Mouse (Mus musculus): Measurements from ENCODE around the gene Mgat4e.
A peak's percentile ranks its signal among the peaks of the same experiment; 100 is the strongest.

The Mgat4e gene

DNA sequence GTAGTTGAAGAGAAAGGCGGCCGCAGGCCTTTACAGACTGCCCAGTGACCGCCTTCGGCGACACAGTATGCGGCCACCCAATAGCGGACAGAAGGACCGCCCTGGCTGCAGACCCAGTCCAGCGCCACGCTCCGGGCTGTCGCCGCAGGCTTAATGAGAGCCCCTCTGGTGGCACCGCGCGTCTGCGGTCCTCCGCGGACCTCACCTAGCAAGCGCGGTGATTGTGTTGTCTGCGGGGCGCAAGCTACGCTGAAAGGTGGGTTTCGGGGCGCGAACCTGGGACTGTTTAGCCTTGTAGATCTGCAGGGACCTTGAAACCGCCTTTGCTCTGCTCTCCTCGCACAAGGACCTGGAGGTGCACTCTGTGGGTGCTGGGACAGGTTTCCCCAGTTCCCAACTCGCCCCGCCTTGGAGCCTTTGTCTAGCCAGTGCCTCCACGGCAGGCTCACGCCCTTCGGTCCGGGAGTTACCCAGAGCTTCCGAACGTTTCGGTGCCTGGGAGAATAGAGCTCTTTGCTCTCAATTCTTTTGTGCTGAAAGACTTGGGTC lies 36.1 kb downstream of the Mgat4e start:
- no peak for DNase-seq (ENCODE audit: low spot score in 2 of 2)

DNA sequence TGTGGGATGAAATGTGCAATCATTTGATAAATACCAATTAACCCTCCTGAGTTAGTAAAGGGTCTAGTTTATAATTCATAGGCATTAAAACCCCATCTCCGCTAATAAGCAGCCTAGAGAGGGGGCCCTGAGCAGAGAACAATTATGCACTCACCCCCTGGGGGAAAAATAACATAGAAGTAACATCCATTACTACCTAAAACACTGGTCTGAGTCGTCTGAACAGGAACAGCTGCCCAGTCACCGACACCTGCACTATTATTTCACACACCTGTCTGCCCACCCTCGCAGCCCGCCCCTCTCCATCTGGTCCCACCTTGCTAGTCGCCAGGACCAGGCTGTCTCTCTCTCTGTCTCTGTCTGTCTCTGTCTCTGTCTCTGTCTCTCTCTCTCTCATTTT lies 36.9 kb downstream of the Mgat4e start:
- no peak for DNase-seq (ENCODE audit: low spot score in 2 of 2)

DNA sequence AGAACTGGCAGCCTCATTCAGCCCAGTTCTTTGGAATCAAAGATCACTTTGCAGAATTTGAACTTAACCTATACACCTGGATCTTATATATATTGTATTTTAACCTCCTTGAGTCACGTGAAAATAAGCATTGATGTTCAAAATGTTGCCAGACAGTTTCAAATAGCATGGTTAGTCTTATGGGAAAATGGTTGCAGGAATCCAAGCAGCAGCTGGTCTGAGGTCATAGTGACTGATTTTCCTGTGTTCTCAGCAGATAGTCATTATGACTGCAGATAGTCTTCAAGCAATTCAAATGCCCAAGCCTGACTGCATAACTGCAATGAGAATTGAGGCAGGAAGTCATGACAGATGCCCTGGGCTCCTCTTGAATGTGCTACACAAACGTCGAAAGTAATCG lies 37.3 kb downstream of the Mgat4e start:
- no peak for DNase-seq (ENCODE audit: low spot score in 2 of 2)

DNA sequence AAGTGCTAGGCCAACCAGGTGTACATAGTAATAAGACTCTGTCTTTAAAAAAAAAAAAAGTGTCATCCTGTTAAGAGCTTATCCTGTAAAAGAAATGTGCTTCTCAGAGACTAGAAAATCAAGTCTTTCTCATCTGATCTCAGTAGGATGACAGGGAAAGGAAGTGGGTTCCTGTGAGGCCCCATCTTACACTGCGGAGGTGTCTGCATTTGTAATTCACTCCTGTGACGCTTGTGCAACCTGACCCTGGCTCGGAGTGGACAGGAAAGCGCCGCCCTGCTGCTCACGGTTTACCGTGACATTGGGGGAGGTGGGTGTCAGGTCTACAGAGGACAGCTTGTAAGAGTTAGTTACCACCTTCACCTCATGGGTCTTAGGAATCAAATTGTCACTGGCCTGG lies 39.5 kb downstream of the Mgat4e start:
- no peak for DNase-seq (ENCODE audit: low spot score in 2 of 2)

GRCm38 (mm10) chr1:134506201-134506600 lies 43.3 kb downstream of the Mgat4e start:
- no peak for DNase-seq (ENCODE audit: low spot score in 2 of 2)

DNA sequence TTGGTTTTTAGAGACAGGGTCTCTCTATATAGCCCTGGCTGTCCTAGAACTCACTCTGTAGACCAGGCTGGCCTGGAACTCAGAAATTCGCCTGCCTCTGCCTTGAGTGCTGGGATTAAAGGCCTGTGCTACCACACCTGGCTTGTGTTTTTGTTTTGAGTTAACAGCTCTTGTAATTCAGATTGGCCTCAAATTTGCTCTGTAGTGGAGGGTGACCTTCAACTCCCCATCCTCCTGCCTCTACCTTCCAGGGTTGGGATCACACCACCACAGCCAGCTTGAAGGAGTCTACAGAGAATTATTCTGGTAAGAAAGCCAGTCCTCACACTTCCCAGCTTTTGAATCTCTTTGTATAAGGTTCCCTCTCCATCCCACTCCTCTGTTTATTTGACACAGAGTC lies 48.6 kb downstream of the Mgat4e start:
- DNase-seq (ENCODE audit: low spot score in 2 of 2), result no peak

DNA sequence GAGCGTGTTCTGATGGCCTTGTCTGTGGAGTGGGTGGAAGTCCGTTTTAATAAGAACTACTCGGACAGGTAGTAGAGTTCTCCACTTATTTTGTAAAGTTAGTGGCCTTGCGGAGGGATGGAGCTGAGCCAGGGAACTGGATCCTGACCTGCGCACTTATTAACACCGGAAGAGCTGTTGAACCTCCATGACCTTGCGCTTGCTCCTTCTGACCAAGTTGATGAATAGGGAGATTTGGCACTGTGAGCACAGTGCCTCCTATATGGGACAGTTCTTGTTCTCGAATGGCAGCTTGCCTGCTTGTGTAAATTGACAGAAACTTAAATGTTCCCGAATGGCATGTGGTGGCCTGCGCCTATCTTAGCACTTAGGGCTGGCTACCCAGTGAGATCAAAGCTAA lies 53.5 kb downstream of the Mgat4e start:
- no peak for DNase-seq (ENCODE audit: low spot score in 2 of 2)

- DNase-seq (ENCODE audit: low spot score in 2 of 2), result no peak
These were observed 54.3 kb downstream of the Mgat4e start for GRCm38 (mm10) chr1:134495216-134495539.

DNA sequence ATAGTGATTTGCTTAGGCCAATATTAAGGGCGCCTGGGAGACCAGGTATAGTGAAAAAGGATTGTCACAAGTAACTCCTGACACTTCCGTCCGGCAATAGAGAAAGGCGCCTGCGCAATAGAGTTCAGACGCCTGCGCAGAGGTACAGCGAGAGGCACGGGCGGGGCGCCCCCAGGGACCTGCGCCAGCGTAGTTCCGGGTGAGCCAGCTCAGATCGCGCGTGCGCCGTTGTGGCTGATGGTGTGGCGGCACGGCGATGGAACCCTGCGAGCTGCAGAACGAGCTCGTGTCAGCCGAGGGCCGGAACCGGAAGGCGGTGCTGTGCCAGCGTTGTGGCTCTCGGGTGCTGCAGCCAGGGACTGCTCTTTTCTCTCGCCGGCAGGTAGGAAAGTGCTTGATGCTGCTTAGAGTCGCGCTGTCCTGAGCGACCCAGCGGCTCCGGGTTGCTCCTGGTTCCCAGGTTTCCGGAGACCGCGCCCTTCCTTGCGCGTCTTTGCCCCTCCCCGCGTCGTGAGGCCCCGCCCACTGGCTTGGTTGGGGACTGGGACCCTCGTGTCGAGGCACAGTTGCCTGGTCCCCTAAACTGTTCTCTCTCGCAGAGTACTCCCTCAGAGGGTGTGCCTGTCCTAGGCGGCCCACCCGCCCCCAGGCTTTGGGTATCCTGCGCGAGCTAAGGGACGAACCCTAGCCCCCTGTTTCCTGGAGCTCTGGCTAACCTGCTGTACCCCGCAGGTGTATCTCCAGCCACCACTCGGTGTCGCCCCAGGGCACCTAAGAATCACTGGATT lies 54.9 kb downstream of the Mgat4e start, which contains the start of gene Rabif:
Rabif (plus strand) TSS at position 221 of the 788 bp plus-strand sequence.
- DNase-seq (ENCODE audit: low spot score in 2 of 2), result peak; percentile 97 to 98

GRCm38 (mm10) chr1:134493956-134494355 lies 55.5 kb downstream of the Mgat4e start:
- no peak for DNase-seq (ENCODE audit: low spot score in 2 of 2)

DNA sequence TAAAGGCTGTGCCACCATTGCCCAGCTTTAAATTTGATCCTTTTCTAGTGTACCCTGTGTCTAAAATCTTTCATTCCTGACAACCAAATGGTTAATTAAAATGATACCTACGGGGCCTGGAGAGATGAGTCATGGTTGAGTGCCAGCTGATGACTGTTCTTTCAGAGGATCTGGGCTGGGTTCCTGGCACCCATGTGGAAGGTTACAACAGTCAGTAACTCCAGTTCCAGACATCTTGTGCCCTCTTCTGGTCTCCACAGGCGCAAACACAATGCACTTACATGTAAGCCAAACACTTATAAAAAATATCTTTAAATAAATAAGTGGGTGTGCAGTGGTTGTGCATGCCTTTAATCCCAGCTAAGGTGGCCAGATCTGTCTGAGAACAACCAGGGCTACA lies 56.0 kb downstream of the Mgat4e start:
- no peak for DNase-seq (ENCODE audit: low spot score in 2 of 2)

DNA sequence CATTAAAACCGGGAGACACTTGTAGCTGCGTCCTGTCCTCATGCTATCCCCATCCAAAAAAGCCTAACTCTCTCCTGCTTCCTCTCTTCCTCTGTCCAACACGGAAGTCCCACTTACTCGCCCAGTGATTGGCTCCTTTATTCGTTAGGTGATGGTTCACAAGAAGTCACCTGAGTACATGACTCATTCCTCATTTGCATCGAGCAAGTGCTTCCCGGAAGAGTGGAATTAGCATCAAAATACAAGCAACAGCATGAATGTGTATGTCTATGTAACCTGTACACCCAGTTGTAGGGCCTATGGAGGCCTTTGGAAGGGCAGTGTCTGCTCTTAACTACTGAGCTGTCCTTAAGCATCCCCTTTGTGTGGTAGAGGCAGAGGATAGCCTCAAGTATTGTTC lies 57.2 kb downstream of the Mgat4e start:
- no peak for DNase-seq (ENCODE audit: low spot score in 2 of 2)

Measured in frontal cortex, postnatal 10 days (tissue).